Mouse (Mus musculus) kidney, postnatal 14 days (tissue): ENCODE data around the gene Gh.
"Not testable (repeated sequence)": the region's sequence is repeated elsewhere in the genome, so short reads cannot be mapped to it uniquely, and the experiment has no call there.

Experiments used
- DNase-seq: peaks from one replicate; pipeline ENCODE4 v3.0.0; 2022; ENCODE audit warnings: mixed read lengths

The Gh gene

DNA sequence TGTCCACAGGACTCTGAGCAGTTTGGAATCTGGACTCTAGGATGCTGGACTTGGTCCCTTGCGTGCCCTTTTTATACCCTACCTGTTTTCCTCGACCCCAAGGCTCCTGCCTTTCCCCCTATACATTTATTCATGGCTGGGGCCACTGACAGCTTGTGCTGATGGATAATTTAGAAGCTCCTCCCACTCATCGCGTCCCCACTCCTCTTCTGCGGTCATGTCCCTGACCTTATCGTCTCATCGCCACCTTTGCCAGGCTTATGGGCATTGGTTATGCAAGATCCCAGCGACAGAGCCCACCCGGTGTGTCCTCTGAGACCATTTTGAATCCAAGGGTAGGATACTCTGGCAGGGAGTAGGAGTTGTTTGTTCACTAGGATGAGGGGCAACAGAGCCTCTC lies at the start of gene Gh:
Gh (minus strand) TSS at position 101 of the 400 bp plus-strand sequence.
- no peak for DNase-seq

DNA sequence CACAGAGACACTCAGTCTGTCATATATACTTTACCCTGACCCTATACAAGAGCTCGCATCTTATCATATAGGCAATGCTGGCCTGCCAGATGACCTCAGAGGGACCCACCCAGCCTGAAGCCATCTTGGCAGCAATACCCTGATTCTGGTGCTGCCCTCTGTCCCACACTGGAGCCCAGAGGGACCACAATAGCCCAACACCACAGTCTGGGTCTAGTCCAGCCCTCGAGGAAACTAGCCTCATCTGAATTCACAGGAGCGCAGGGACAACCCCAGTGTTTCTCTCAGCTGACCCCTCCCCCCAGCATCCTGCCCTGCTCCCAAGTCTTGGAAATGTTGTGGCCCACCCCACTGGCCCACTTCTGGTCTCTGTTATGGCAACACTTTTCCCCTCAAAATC lies 49.6 kb upstream of the Gh start:
- no peak for DNase-seq

DNA sequence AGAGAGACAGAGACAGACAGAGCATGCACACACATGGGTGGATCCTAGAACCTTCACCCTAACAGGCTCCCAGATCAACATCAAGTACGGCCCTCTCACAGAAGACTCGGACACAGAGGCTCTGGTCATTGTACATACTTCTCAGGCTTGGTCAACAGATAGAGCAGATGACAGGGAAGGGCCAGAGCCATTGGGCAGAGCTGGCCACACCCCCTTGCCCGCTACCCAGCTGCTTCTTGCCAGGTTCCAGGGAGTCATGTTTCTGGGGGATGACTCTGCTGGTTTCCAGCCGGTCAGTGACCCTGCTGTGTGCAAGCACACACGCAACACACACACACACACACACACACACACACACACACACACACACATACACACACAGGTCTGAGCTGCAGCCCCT lies 49.2 kb upstream of the Gh start:
- DNase-seq, result no peak

DNA sequence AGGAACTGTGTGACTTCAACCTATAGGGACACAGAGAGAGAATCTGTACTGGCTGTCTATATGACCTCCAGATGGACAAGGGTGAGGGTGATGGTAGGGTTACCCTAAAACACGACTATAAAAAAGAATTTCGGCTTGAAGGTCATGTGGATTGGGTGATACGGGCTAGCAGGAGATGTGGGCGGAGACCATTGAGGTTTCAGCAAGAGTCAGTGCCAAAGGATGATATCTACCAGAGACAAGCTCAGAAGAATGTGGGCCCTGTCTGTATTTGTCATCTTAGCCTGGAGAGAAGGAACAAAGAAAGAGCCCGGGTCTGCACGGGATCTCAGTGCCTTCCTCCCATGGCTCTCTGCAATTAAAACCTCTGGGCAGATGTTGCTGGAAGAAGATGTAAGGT lies 48.1 kb upstream of the Gh start:
- DNase-seq, result no peak

DNA sequence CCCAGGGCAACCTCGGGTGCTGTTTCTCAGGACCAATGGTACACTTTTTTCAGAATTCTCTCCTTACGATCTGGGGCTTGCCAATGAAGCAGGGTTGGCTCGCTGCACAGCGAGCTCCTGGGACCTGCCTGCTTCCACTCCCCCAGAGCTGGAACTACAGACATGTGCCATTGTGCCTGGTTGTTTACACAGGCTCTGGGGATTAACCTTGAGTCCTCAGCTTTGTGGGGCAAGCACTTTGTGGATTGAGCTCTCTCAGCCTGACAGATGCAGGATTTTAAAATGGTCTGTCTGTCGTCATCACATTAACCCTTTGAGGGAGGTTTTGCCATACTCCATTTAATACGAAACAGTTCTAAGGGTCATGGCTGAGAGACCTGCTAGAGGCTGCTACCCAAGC lies 43.2 kb upstream of the Gh start:
- DNase-seq, result no peak

DNA sequence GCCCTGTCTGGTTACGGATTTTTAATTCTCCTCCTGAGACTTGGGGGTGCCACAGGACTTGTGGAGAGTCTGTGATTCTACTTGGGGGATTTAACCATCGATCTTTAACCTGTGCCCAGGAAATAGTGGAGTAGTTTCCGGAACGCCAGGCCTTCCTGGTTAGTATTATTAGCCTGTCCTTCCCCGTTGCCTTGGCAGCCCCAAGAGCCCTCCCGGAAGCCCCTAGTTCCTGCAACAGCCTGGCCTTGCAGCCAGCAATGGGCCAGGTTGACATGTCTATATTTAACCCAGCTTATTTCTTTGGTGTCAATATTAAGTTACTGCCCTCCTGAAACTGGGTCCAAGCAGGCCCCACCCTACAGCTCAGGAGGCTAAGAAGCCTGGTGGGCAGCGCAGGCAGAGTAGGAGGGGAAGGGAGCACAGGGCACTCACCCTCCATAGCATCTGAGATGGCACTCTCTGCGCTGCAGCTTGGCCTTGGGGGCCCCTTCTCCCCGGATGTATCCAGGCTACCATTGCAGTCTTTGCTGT lies 39.4 kb upstream of the Gh start:
- no peak for DNase-seq

DNA sequence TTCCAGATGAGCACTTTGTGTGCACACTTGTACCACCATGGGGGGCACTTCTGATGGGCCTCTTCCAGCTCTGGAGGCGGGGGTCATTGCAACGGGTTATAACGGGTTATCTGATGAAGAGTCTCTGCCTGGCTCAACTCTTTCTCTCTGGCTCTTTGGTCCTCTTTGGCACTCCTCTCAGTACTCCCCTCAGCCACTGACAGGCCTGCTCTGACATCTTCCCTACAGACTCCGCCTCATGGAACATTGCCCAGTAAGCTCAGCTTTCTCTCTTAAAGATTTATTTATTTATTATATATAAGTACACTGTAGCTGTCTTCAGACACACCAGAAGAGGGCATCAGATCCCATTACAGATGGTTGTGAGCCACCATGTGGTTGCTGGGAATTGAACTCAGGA lies 37.7 kb upstream of the Gh start:
- not testable (repeated sequence) for DNase-seq

DNA sequence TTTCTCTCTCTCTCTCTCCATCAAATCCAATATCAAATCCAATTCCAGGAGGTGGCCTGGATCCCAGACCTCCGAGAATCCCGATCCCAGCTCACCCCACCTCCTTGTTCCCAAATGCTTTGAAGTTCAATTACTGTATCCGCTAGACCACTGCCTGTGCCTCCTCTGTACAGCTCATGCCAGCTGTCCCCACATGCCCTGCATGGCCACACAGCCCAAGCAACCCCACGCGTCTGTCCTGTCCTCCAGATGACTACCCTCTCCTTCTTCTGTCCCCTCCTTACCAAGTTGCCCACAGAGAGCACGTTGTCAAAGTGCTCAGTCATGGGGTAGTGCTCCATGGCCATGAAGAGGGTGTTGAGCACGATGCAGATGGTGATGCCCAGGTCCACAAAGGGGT lies 37.2 kb upstream of the Gh start:
- DNase-seq, result no peak

DNA sequence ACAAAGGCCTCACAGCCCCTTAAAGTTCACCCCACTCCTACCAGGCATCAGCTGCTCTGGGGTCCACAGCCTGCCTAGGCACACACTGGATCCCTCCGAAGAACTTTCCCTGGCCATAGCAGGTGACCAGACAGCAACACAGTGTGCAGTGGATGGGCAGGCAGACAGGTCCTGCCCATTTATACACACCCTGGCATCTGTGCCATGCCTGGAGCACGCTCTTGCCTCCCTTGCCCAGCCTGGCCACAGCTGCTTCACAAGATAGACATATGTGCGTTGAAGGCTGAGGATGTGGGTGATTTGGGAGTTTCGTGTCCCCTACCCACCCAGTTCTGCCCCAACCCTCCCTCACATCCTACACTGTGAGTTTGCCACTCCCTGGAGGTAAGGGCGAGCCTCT lies 36.4 kb upstream of the Gh start:
- DNase-seq, result no peak

DNA sequence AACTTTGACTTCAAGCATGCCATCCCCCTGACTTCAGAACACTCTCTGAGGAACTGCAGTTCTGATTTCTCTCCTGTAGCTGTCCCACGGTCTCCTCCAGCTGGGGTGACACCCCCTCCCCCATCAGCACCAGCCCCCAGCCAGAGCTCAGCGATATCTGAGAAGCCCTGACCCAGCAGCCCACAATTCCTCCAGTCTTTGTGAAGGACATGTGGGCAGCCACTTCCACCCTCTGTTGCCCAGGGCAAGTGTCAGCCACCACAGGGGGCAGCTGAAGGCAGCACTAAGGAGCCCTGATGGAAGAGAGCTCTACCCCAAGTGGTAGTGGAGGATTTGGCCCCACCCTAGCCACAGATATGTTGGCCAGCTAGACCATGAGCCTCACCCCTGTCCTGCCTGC lies 32.4 kb upstream of the Gh start:
- no peak for DNase-seq

DNA sequence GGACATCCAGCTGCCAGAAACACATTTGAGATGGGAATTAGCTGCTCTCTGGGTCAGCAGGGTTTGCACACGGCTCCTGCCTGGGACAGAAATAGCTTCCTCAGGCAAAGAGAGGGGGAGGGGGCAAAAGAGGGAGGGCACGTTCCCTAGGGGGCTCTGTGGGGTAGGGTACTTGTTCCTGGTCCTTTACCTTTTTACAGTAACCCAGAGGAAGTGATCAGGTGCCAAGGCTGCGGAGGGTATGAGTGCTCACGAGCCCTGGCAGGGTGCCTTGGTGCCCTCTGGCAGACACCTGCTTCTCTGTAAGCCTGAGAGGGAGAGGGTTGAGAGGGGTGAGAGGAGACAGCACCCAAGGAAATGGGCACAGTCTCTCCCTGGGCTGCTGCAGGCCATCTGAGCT lies 30.8 kb upstream of the Gh start:
- no peak for DNase-seq

DNA sequence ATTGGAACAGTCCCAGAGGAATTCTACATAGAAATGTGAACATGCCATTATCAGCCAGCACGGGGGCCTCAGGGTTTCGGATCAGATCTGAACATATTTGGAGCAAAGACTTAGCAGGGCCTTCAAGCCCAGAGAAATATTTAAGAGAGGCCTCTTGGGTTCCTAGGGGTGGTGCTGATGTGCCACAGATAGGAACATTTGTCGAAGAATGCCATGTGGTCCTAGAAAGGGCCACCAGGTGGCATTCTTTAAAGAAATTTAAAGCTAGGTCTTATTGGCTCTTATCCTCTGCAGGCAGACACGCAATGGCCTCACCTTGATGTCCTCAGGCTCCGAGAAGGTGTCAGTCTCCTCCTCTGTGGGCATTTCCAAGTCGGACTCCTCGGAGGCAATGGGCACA lies 28.0 kb upstream of the Gh start:
- peak; percentile 53 for DNase-seq

DNA sequence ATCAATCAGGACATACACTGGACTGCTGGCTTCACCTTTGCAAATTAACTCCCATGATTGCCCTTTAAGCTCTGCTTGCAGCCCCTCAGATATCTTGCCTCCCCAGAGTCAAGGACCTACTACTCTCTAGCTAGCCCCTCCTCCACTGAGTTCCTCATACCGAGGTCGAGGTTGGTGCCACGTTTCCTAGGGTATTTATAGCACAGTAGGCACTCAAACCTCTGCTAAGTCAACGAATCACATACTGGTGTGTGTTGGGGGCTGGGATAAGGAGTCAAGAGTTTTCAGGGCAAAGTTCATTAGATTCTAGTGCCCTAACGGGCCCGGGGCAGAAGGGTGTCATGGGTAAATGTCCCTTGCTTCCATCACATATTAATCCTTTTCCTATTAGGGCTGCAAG lies 27.5 kb upstream of the Gh start:
- DNase-seq, result no peak

DNA sequence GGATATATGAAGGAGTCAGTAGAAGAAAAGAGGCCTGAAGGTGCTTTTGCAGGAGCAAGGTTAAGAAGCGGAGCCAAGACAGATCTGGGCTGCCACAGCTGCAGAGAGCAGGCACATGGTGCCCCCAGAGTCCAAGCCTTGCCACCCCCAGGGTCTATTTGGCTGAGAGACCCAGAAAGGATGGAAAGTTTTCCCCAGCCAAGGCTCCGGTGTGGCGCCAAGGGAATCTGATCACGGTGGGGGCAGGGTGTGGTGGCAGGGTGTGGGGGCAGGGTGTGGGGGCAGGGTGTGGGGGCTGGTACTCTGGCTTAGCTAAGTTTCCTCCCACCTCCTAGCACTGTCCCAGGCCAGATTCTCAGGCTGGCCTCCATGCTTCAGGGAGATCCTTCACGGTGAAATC lies 26.9 kb upstream of the Gh start:
- DNase-seq, result no peak

DNA sequence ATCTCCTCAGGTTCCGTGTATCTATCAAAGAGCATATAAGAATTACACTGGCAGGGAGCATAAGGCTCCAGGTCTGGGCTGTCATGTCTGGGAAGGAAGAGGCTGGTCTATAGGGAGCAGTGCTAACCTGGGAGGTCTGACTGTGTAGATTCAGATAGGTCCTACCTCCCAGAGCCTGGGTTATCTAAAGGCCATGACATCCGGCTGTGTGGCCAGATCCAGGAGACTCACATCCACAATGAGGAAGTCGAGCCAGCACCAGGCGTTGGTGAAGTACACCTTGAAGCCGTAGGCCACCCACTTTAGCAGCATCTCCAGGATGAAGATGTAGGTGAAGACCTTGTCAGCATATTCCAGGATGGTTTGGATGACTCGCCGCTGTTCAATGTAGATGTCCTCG lies 24.8 kb upstream of the Gh start:
- DNase-seq, result no peak

DNA sequence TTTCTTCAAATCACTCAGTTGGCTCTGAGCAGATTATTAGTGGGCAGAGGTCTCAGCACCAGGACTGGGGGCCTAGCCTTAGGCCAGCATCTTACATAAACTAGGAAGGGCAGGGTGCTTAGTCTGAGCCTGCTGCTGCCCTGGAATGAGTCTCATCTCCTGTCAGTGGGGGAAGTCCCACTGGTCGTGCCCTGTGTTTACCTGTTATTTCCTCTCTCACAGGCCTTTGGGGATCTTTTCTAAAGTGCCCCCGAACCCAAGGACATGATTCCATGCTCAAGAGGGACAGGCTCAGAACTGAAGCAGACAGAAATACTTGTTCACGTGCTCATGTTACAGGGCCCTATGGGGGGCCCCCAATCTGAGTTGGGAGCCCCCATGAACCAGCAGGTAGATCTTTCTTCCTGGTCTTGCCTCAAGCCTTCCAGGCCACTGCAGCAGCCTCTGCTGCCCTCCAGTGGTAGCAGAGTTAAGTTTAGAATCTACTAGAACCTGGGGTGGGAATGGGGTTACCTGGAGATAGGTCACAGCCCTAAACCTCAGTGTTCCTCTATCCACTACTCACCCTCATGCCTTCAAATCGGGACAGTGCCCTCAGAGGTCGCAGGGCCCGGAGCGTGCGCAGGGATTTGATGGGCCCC lies 24.0 kb upstream of the Gh start:
- peak; percentile 85 for DNase-seq

DNA sequence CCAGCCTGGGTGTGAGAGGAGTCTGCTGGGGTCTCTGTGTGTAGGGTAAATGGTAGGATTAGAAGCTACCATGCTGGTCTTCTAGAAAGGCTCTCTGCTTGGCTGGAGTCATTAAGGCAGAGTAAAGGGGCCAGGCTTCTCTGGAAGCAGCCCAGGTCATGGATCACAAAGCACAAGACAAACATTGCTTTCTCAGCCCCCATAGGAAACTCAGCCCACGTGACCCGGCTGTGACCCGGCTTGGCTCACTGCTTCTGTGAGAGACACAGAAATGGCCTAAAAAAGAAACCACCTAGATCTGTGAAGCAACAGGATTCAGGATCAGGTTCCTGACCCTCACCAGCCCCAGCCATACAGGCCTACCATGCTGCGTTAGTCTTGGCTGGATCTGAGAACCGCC lies 23.2 kb upstream of the Gh start:
- DNase-seq, result peak; percentile 79

DNA sequence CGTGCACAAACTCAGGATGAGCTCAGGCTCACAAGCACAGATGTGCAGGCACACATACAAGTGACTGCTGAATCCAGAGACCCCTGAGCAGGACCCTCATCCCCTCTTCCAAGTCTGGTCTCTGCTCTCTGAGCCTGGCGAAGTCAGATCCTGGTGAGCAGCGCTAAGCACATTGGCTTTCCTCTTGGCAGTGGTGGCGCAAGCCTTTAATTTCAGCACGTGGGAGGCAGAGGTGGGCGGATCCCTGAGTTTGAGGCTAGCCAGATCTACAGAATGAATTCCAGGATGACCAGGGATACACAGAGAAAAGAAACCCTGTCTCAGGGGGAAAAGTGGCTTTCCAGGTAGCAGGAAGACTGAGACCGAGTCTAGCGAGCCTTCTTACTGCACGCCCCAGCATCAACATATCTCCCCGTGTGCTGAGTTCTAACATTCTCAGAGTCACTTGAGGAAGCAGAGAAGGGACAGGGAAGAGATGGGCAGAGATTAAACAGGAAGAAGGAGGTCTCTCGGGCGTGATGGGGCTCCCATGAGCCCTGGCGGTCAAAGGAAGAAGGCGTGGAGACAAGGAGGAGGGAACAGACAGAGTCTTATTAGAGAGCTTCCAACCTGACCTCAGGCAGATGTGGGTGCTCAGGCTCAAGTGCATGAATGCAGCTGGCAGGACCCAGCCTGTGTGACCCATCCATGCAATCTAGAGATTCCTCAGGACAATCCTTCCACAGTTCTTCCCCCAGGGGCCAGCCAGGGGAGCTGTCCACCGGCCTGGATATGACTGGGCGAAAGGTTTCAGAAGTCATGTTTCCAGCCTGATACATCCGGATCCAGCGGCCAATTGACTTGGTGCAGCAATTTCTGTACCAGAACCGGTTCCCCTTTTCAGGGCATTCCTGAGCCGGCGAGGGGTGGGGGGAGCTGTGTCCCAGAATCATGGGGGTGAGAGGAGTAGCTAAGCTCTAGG lies 17.0 kb upstream of the Gh start:
- peak; percentile 19 for DNase-seq

DNA sequence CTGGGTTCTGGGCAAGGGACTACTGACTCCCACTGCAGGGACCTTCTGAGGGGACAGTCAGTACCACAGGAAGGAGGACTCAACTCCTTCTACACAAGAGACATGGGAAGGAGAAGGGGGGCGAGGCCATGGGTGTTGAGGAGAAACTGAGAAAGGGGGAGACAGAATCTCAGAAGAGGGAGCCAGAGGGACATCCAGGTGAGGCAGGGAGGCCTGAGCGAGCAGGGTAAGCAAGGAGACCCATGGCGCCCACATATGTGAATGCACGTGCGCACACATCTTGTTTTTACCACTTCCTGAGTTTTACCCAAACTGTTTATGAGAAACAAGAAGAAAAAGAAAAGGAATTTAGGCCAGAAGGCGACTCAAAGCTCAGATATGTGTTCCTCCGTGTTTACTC lies 16.1 kb upstream of the Gh start:
- no peak for DNase-seq

DNA sequence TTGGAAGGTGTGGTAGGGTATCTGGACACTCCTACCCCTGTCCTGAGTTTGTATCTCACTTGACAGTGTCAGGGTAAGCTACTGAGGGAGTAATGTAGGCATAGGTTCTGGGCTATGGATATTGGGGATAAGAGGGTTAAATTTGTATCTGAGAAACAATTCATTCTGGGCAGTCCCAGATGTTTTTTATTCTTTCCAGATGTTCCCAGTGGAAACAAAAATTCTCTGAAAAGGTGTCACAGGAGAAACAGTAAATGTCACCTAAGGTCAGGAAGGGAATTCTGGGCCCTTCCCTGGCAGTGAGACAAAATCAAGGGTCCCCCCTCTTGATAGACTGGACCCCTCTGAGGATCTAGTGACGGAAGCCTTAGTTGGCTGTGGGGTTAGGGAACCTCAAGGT lies 14.8 kb upstream of the Gh start:
- no peak for DNase-seq

DNA sequence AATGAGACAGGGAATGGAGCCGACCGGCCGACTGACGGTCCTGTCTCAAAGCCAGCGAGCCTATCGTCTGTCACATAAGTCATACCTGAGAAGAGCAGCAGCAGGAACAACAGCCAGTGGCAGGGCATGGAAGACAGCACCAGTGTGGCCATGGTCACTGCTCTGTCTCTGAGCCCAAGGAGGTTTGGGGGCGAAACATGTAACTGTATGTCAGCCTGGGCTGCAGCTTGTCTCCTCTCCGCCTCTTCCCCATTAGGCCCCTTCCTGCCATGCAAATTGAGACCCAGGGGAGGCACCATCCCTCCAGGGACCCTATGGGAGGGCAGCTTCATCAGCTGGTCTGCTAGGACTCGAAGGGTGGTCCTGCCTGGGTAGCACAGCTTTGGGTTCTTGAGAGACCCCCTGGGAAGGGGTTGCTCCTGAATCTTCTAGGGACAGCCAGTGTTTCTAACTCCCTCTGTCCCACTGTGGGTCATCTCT lies 12.7 kb upstream of the Gh start, which contains the start of gene Cd79b:
Cd79b (minus strand) TSS at position 430 of the 480 bp plus-strand sequence.
- no peak for DNase-seq

DNA sequence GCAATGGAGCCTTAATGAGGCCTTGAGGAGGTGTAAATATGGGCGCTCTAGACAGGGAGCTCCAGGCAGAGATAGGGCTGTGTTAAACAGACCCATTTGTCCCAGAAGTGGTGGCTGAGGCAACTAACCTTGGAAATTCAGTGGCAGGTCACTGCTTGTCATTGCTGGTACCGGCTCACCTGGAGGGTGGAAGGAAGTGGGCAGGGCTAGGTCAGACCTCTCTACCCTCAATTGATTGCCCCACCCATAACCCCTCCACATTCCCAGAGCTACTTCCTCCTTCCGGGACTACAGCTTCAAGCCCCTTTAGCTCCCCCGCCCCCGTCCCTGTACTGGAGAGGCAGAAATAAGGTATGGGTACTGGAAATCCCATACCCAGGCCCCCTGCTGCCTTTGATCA lies 11.9 kb upstream of the Gh start:
- no peak for DNase-seq

DNA sequence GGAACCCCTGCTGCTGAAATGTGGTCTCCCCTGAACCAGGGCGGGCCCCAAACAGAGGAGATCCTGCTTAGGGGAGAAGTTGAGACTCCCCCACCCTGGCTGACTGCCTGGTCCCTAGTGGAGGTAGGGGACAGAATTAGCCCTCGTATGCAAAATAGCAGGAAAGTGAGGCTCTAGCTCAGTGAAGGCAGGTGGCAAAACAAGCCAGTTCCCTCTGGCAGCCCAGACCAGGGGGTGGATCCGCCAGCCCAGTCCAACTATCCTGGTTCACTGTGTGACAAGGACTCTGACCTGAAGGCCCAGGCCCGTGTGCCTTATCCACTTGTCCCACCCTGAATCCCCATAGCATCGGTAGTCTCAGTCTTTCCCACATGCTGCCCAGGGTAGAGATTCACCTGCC lies 8.5 kb upstream of the Gh start:
- DNase-seq, result no peak

DNA sequence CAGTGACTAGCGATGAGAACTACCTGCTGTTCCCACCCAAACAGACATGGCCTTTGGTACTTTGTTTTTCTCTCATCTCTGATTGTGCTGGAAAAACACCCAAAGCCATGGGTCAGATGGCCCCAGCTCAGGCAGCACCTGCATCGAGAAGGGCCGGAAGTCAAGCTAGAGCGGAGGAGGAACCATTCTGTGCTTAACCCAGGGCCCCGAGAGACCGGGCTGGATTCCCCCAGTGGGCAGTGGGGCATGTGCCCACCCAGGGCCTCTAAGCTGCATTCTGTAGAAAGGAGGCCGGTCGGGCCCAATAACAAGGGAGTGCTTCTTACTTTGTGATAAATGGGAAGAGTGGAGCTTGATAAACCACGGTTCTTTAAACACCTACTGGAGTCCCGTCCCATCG lies 6.5 kb upstream of the Gh start:
- DNase-seq, result no peak
